Mouse (Mus musculus) forelimb bud, embryonic 11.5 days (tissue): ENCODE measurements around the gene Zfhx3.

Experiments used
- DNase-seq: peaks from one replicate; pipeline ENCODE4 v3.0.0-alpha.2; 2012; ENCODE audit warnings: low read depth, low spot score

The Zfhx3 gene

GRCm38 (mm10) chr8:108017727-108018126 lies 75.3 kb downstream of the Zfhx3 start:
- DNase-seq = no peak

GRCm38 (mm10) chr8:108019651-108020050 lies 77.2 kb downstream of the Zfhx3 start:
- peak; percentile 70 for DNase-seq

GRCm38 (mm10) chr8:108022404-108022803 lies 80.0 kb downstream of the Zfhx3 start:
- no peak for DNase-seq

DNA sequence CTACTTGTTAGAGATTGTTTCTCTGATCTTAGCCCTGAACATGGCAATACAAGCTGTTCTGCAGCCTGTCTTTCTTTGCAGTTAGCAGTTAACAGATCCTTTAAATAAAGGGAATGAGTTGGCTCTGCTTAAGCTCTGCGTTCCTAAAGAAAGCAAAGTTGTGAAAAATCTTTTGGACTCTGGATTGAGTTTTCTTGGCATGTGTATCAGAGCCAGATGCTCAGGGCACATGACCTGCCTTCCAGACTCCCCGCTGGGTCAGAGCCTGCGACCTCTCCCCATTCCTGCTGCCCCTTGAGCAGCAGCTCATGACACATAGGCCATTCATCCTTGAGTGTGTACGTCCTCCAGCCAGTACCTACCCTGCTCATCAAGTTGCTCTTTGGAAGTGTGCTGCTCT lies 81.9 kb downstream of the Zfhx3 start:
- no peak for DNase-seq

DNA sequence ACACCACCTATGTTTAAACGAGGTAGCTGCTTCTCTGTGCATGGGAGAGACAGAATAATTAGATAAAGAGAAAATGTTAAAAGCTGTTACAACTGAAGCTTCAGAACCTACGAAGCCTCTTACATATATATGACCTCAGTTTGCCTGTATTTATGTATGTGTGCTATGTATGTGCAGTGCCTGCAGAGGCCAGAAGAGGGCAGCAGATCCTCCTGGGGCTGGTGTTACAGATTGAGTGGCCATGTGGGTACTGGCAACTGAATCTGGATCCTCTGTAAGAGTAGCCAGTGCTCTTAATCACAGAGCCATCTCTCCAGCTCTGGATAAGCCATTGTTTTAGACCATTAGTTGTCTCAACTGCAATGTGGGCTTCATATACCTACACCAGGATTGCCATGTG lies 82.8 kb downstream of the Zfhx3 start:
- DNase-seq = no peak

- DNase-seq = peak; percentile 69
Measured at GRCm38 (mm10) chr8:108026557-108027440, 84.4 kb downstream of the Zfhx3 start.

DNA sequence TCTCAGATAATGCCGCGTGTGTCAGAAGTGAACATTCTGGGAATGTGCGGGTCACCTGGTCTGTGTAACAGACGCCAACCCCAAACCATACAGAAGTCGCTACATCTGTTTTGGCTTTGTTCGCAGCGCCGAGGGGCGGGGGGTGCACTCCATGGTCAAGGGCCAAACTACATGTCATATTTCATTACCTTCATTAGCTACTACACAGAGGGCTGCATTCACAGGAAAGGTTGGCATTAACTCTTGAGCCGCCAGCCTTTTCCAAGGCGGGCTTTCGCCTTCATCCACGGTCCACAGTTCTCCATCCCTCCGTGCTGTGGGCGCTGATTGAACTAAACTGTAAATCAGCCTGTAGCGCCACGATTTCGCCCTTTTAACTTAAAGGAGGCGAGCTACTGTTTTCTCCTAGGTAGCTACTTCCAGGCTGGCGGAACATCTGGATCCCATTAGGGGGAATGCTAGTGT lies 85.1 kb downstream of the Zfhx3 start:
- peak; percentile 96 for DNase-seq

DNA sequence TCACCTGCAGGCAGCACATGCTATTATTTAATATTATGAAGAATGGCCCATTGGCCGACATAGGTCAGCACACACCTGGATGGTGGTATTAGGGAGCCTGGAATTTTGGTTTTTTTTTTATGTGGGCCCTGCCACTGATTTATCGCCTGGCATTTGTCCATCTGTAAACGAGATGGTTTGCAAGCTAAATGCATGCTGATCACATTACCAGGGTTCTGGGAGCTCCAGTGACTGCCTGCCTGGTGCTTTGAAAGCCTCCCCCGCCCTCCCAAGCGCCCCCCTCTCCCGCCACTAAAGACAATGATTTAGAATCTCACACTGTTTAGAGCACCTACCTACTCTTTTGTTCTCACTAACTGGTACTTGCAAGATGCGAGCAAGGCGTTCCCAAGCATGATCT lies 86.0 kb downstream of the Zfhx3 start:
- peak; percentile 80 for DNase-seq

- DNase-seq = no peak
Measured at GRCm38 (mm10) chr8:108031159-108031558, 88.7 kb downstream of the Zfhx3 start.

DNA sequence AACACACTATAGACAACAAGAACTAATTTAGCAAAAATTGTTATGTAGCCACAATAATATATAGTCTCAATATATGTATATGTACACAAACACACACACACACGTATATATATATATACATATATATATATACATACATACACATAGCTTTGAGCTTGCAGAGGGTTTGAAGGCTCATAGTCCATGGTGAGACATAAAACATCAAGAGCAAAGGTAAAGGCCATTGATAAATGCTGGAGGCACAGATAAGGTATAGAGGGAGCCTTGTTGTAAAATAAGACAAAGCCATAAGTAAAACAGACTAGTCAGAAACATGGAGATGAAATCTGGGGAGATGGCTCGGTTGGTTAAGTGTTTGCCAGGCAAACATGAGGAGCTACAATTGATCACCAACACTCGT lies 91.6 kb downstream of the Zfhx3 start:
- DNase-seq = no peak

DNA sequence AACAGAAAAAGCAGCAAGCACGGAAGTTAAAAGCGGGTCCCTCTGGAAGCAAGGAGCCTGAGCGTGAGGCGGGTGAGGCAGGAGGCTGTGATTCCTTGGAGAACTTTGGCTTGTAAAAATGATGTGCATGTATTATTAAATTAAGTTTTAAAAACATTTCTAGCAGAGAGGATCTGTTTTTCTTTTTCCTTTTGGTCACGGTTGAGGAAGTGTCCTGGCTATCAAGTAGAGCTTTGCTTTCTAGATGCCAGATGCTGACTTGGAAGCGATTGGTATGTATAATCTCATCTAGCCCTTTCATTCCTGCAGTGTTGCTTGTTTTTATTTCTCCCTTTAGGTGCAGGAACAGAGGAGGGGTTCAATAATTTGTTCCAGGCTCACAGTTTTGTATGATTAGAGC lies 92.3 kb downstream of the Zfhx3 start:
- DNase-seq = no peak

- DNase-seq = peak; percentile 25
Measured at GRCm38 (mm10) chr8:108043618-108044017, 101.2 kb downstream of the Zfhx3 start.

DNA sequence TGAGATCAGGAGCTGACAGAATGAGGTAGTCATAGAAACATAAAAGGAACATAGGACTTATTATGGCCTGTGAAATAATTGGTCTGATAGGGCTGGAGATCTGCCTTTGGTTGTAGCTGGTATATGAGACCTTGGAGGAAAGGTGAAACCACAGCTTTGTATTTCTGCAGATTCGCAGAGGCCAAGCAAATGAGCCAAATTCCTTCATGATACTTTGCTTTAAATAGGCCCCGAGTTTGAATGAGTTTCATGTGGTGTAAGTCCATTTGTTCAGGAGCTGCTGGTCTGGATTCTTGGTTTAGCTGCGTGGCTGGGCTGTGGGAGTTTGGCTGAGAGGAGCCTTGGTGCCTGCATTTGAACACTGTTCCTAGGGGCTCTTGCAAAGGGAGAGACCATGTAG lies 101.7 kb downstream of the Zfhx3 start:
- DNase-seq = no peak

DNA sequence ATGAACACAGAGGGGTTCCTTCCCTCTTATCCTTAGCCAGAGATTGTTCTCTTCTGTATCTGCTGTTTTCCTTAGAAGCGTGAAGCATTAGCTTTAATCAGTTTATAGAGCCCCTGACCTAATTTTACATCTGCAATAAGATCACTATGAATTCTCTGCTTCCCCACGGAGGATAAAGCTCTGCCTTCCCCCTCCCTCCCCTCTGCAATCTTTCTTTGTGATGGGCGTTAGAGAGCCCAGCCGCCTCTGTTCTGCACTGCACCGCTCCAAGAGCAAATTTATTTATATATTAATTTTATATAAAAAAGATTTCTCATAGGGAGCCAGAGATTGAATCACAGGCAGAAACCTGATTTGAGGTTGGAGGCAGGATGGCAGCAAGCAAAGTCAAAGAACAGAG lies 113.8 kb downstream of the Zfhx3 start:
- no peak for DNase-seq

DNA sequence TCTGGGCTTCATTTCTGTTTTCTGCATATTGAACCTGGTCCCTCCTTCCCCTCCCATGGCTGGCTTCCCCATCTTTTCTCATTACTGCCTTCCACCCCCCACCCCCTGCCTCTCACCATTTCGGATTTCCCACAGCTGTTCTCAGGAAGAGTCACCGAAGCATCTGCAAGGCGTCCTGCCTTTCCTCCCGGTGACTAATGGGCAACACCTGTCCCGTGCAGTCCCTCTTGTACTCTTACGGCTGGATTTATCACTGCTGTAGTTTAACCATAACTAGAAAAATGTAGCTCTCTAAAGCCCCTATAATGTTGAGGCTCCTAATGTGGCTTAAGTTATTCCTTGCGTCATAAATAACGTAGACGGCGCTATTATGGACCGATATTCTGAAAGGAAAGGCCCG lies 119.5 kb downstream of the Zfhx3 start:
- peak; percentile 32 for DNase-seq

DNA sequence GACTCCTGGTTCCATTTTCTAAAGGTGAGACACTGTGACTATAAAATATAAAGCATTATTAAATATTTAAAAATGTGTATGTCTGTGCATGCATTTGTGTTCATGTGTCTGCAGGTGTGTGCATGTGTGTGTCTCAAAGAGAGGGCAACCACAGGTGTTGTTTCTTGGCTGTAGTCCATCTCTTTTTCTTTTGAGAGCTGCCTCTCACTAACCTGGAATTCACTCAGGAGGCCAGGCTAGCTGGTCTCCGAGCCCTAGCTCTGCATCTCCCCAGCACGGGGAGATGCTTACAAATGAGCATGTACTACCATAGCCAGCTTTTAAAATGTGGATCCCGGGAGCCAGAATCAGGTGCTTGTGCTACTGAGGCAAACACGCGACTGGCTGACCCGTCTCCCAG lies 124.7 kb downstream of the Zfhx3 start:
- DNase-seq = no peak

GRCm38 (mm10) chr8:108068195-108068594 lies 125.8 kb downstream of the Zfhx3 start:
- peak; percentile 48 for DNase-seq

DNA sequence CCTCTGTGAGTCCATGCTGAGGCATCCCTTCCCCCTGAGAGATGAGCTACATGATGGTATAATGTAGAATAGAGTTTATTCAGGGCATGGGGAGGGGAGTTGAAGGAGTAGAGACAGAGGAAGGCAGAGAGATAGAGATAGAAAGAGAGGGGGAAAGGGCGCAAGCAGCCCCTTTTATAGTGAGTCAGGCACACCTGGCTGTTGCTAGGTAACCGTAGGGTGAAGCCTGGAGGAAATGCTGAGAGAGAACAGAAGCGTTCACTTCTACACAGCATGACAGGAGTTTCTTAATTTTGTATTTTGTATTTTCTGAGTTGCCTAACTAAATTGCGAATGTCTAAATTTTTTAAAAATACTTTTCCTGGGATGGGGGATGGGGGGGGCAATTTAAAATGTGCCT lies 128.0 kb downstream of the Zfhx3 start:
- DNase-seq = no peak

GRCm38 (mm10) chr8:108072126-108072746 lies 129.8 kb downstream of the Zfhx3 start:
- DNase-seq = no peak

- no peak for DNase-seq
Measured at GRCm38 (mm10) chr8:108072853-108073252, 130.4 kb downstream of the Zfhx3 start.

DNA sequence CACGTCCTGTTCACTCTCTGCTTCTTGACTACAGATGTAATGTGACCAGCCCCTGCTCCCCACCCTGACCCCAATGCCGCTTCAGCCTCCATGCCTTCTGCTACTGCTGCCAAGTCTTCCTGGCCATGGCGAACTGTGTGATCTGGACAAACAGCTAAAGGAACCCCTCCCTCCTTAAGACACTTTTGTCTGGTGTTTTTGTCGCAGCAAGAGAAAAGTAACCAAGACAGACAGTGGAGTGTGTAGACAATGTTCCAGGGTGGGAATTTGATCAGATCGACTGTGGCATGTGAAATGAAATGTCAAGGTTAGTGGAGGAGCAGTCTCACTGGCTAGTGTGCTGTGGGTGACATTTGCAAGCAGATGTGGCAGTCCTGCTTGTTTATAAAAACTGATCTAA lies 132.7 kb downstream of the Zfhx3 start:
- no peak for DNase-seq

- DNase-seq = no peak
Measured at GRCm38 (mm10) chr8:108078726-108079125, 136.3 kb downstream of the Zfhx3 start.

- no peak for DNase-seq
Measured at GRCm38 (mm10) chr8:108086913-108087312, 144.5 kb downstream of the Zfhx3 start.
